Mouse (Mus musculus) cortical plate, adult 2 months (tissue): ENCODE results near the gene Cfap20. TPM values are rescaled to one million over a fixed set of nuclear protein-coding genes. Genes with fewer than 3 reads are reported as not detected.
"Not testable (repeated sequence)": the region's sequence is repeated elsewhere in the genome, so short reads cannot be mapped to it uniquely, and the experiment has no call there.

ENCODE experiments used
- H3K27ac ChIP-seq: fragments of 200-500 bp; 2 replicates; pipeline ENCODE4 v1.5.1; 2012; ENCODE audit warnings: low read length, control low read depth, inconsistent platforms; ENCODE audit not compliant: insufficient read depth
- H3K4me1 ChIP-seq: fragments of 200-500 bp; 2 replicates; pipeline ENCODE4 v1.6.1; 2011; ENCODE audit warnings: low read length; ENCODE audit not compliant: control insufficient read depth, insufficient read depth
- H3K4me3 ChIP-seq: fragments of 200-500 bp; 2 replicates; pipeline ENCODE4 v1.5.1; 2011; ENCODE audit warnings: mild to moderate bottlenecking, low read length, control low read depth; ENCODE audit not compliant: insufficient read depth
- CTCF ChIP-seq: fragments of 200-500 bp; IDR thresholded peaks from 2 replicates; pipeline ENCODE4 v1.5.1; 2011; ENCODE audit warnings: mild to moderate bottlenecking, control low read depth, low read length; ENCODE audit not compliant: insufficient read depth; ENCODE audit errors: extremely low read depth
- POLR2A ChIP-seq: fragments of 200-500 bp; IDR thresholded peaks from 2 replicates; pipeline ENCODE4 v1.6.1; 2011; ENCODE audit warnings: mild to moderate bottlenecking, low read length, control low read depth; ENCODE audit not compliant: insufficient read depth; ENCODE audit errors: extremely low read depth
- polyA plus RNA-seq: library from polyadenylated mRNA; depleted of rRNA; stranded (reverse); fragments of >200 nt; gene quantifications from 2 replicates; pipeline ENCODE4 v1.2.3, GENCODE M21; 2012

The Cfap20 gene
- polyA plus RNA-seq, 1 experiment: 86.3 TPM

GRCm38 (mm10) chr8:95392604-95393003, 42.1 kb downstream of the Cfap20 start:
- H3K4me3 ChIP-seq: no peak overlapping the region
- H3K4me1 ChIP-seq: no peaks in the 10 kb centered on the region
- H3K27ac ChIP-seq: no peak overlapping the region
- no peak for TF ChIP-seq POLR2A
- TF ChIP-seq CTCF: no peak

- TF ChIP-seq POLR2A (no peak), CTCF (no peak)
- H3K4me3 ChIP-seq: no peak overlapping the region
- no peaks in the 10 kb centered on the region for H3K4me1 ChIP-seq
- H3K27ac ChIP-seq: no peak overlapping the region
Observed at GRCm38 (mm10) chr8:95391101-95391500, 43.6 kb downstream of the Cfap20 start.

DNA sequence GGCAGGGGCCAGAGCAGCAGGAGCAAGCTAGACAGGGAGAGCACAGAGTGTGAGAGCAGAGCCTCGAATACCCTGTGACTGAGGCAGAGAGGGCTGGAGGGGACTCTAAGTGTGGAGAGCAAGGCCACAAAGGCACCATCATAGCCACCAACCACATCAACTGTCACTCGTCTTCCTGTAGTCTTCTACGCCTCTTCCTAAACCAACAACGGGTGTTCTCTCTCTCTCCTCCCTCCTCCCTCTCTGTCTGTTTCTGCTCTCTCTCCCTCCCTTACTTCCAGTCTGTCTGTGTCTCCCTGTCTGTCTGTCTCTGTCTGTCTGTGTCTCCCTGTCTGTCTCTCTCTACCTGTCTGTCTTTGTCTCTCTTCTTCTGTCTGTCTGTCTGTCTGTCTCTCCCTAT, 44.4 kb downstream of the Cfap20 start:
- Histone ChIP-seq H3K4me1 (no peaks in the 10 kb centered on the region), H3K4me3 (no peak overlapping the region), H3K27ac (no peak overlapping the region)
- TF ChIP-seq POLR2A: no peak
- no peak for TF ChIP-seq CTCF

- Histone ChIP-seq H3K27ac (no peak overlapping the region), H3K4me1 (no peaks in the 10 kb centered on the region), H3K4me3 (no peak overlapping the region)
- TF ChIP-seq CTCF: no peak
- TF ChIP-seq POLR2A: no peak
Observed at GRCm38 (mm10) chr8:95387936-95388335, 46.7 kb downstream of the Cfap20 start.

DNA sequence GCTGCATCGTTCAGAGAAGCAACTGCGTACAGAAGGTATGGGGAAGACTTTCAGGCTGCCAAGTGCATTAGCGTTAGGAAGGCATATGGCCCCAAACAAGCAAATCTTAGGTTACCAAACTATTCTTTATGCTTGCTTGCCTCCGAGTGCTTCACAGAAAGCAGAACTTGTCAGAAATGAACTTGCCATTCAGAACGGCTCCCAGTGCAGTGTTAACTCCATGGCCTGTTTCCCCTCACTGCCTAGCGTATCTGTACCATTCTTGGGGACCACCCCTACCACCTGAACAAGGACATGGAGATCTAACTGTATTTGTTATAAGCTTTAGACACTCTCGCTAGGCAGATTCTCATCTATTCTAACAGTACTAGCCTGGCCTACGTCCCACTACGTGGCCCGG, 47.4 kb downstream of the Cfap20 start:
- no peak overlapping the region for H3K4me3 ChIP-seq
- TF ChIP-seq POLR2A (no peak), CTCF (no peak)
- H3K27ac ChIP-seq: no peak overlapping the region
- no peaks in the 10 kb centered on the region for H3K4me1 ChIP-seq

DNA sequence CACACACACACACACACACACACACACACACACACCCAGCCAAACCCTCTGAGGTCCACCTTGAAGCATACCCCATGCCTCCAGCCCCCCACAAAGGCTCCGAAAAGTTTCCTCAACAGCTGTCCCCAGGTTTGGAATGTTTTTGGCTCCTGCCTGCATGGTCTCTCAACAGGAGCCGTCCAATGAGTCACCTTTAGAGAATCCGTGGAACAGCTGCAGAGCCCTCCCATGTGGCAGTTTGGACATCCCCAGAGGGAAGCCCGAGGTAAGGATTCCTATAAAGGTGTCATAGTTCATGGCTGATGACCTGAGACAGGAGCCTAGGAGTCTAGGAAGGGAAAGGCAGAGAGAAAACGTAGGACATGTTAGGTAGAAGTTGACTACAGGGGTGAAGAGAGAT, 48.6 kb downstream of the Cfap20 start:
- Histone ChIP-seq H3K27ac (no peak overlapping the region), H3K4me1 (no peaks in the 10 kb centered on the region), H3K4me3 (no peak overlapping the region)
- TF ChIP-seq POLR2A (no peak), CTCF (no peak)

DNA sequence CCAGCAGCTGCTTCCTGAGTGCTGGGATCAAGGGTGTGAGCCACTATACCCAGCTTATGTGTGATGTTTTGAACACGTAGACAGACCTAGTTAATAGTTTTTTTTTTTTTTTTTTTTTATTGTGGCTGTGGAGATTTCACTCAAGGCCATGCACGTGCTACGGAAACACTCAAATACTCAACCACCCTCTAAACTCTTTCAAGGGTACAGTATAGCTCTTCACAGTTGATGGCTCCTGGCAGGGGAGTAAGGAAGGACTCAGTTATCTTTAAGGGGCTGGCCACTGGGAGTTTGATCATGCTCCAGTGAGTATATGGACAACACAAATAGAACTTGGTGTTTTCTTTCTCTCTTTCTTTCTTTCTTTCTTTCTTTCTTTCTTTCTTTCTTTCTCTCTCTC, 50.2 kb downstream of the Cfap20 start:
- no peak for TF ChIP-seq CTCF
- no peak for TF ChIP-seq POLR2A
- Histone ChIP-seq H3K4me1 (no peaks in the 10 kb centered on the region), H3K27ac (no peak overlapping the region), H3K4me3 (no peak overlapping the region)

DNA sequence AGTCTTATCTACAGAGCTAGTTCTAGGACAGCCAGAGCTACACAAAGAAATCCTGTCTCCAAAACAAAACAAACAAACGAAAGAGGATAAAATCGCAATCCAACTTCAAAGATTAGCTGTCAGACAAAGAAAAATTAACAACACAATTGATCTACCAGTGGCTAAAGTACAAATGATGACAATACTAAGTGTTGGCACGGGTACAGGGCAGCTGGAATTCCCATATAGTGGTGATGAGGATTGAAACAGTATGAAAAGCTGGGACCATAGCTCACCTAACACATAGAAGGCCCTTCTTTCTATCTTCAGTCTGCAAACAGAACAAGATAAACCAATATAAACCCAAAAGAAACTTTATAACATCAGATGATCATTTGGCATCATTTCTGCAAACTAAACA, 53.1 kb downstream of the Cfap20 start:
- H3K4me1 ChIP-seq: no peaks in the 10 kb centered on the region
- no peak overlapping the region for H3K27ac ChIP-seq
- H3K4me3 ChIP-seq: no peak overlapping the region
- TF ChIP-seq POLR2A: no peak
- no peak for TF ChIP-seq CTCF

DNA sequence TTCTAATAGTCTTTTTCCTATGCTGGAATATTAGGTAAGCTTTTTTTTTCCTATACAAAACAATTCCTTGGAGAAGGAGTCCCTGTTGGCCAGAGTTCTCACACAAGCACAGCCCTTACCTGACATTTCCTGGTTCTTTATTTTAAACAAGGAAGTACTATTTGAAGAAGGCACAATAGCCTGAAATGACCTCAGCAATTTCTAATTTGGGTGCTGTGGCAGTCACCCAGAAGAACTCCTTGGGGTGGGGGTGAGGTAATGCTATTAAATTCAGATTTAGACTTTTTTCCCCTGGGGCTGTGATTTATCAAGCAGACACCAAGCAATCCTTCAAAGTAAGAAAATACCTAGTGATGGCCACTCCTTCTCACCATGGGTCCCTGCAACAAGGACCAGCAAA, 53.7 kb downstream of the Cfap20 start:
- TF ChIP-seq CTCF (no peak), POLR2A (no peak)
- Histone ChIP-seq H3K27ac (no peak overlapping the region), H3K4me1 (no peaks in the 10 kb centered on the region), H3K4me3 (no peak overlapping the region)

DNA sequence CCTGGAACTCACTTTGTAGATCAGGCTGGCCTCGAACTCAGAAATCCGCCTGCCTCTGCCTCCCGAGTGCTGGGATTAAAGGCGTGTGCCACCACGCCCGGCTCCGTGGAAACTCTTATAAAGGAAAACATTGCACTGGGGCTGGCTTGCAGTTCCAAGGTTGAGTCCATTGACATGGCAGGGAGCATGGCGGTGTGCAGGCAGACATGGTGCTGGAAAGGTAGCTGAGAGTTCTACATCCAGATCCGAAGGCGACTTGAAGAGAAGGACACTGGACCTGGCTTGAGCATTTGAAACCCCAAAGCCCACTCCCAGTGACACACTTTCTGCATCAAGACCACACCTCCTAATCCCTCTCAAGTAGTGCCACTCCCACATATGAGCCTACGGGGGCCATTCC, 55.7 kb downstream of the Cfap20 start:
- not testable (repeated sequence) for H3K4me1 ChIP-seq, H3K4me3 ChIP-seq, H3K27ac ChIP-seq

DNA sequence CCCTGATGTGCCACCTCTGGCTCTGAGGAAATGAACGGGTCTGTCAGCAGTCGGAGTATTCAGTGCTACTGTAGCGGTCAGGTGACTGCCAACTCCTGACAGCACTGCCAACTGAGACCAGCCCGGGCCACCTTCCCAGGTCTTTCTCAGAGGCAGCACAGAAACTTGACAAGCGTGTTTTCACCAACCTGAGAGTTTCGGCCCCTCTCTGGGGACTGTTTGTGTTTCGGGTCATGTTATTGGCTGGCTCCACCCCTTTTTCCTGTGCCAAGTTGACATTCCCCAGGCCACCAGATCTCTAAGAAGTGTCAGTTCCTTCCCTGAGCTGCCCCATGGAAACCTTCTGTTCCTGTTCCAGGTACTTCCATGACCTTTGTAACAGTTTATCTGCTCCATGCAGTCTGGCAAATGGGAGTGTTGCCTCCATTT, 56.8 kb downstream of the Cfap20 start:
- no peak overlapping the region for H3K4me3 ChIP-seq
- H3K4me1 ChIP-seq: no peaks in the 10 kb centered on the region
- no peak overlapping the region for H3K27ac ChIP-seq
- TF ChIP-seq POLR2A (no peak), CTCF (no peak)

DNA sequence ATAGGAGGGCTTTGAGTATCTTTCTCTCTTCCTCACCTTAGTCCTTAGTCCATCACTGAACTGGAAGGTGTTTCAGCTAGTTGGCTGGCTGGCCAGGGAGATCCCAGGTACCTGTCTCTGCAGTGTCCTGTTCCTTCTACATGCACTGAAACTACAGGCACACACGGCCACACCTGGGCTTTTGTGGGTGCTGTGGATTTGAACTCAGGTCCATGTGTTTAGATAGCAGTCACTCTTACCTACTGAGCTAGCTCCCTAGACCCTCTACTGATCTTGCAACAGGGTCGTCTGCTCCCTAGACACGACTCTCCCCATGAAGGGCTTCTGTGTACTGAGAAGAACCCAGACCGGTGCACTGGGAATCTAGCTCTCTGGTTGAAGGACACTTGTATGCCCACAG, 57.6 kb downstream of the Cfap20 start:
- Histone ChIP-seq H3K4me1 (no peaks in the 10 kb centered on the region), H3K27ac (no peak overlapping the region), H3K4me3 (no peak overlapping the region)
- TF ChIP-seq POLR2A: no peak
- no peak for TF ChIP-seq CTCF
